Mouse (Mus musculus): Measurements from ENCODE around the gene Mef2b. TPM values are rescaled to one million over a fixed set of nuclear protein-coding genes. Genes with fewer than 3 reads are reported as not detected.

Gene Mef2b
- polyA plus RNA-seq, 1 experiment from 2014 or later = 0.45 TPM

- no peak overlapping the region for H3K4me3 ChIP-seq (ENCODE audit: low read depth, low read length)
- H3K9ac ChIP-seq (replicated peaks; ENCODE audit: low read length) = no peak overlapping the region
- ATAC-seq (replicated peaks; ENCODE audit: insufficient number of reproducible peaks, low FRiP score, low TSS enrichment, low read depth) = no peak
- H3K4me2 ChIP-seq (ENCODE audit: low read depth, low read length) = no peak overlapping the region
- H3K27me3 ChIP-seq (ENCODE audit: control insufficient read depth, insufficient read depth, low read length) = no peaks in the 10 kb centered on the region
- no peaks in the 10 kb centered on the region for H3K4me1 ChIP-seq (ENCODE audit: control insufficient read depth, insufficient read depth, low read length)
- no peaks in the 10 kb centered on the region for H3K9me3 ChIP-seq (replicated peaks; ENCODE audit: control insufficient read depth, low read length)
- no peak overlapping the region for H3K27ac ChIP-seq (replicated peaks; ENCODE audit: low read depth, low read length)
- WGBS = 78% methylated on average over 4 of the region's 4 CpGs
- no peaks in the 10 kb centered on the region for H3K36me3 ChIP-seq (replicated peaks; ENCODE audit: control insufficient read depth, insufficient read depth, low read depth, low read length)
- DNase-seq (ENCODE audit: low spot score) = no peak
Measured at GRCm38 (mm10) chr8:70159211-70159610, 19.7 kb downstream of the Mef2b start.

GRCm38 (mm10) chr8:70160015-70160414, 20.5 kb downstream of the Mef2b start:
- ATAC-seq (replicated peaks; ENCODE audit: insufficient number of reproducible peaks, low FRiP score, low TSS enrichment, low read depth) (no peak), DNase-seq (ENCODE audit: low spot score) (no peak)
- no peaks in the 10 kb centered on the region for H3K36me3 ChIP-seq (replicated peaks; ENCODE audit: control insufficient read depth, insufficient read depth, low read depth, low read length)
- H3K4me3 ChIP-seq (ENCODE audit: low read depth, low read length) = no peak overlapping the region
- H3K4me1 ChIP-seq (ENCODE audit: control insufficient read depth, insufficient read depth, low read length) = no peaks in the 10 kb centered on the region
- H3K9ac ChIP-seq (replicated peaks; ENCODE audit: low read length) = no peak overlapping the region
- H3K27me3 ChIP-seq (ENCODE audit: control insufficient read depth, insufficient read depth, low read length) = 0 out of 2 replicates have a peak, but pooled peaks cover under 1% of the 10 kb centered on the region
- no peak overlapping the region for H3K4me2 ChIP-seq (ENCODE audit: low read depth, low read length)
- no peak overlapping the region for H3K27ac ChIP-seq (replicated peaks; ENCODE audit: low read depth, low read length)
- 60% methylated on average over 13 of the region's 13 CpGs for WGBS
- no peaks in the 10 kb centered on the region for H3K9me3 ChIP-seq (replicated peaks; ENCODE audit: control insufficient read depth, low read length)

GRCm38 (mm10) chr8:70163316-70163715, 23.8 kb downstream of the Mef2b start:
- no peaks in the 10 kb centered on the region for H3K9me3 ChIP-seq (replicated peaks; ENCODE audit: control insufficient read depth, low read length)
- no peak overlapping the region for H3K4me2 ChIP-seq (ENCODE audit: low read depth, low read length)
- no peaks in the 10 kb centered on the region for H3K36me3 ChIP-seq (replicated peaks; ENCODE audit: control insufficient read depth, insufficient read depth, low read depth, low read length)
- ATAC-seq (replicated peaks; ENCODE audit: insufficient number of reproducible peaks, low FRiP score, low TSS enrichment, low read depth) (no peak), DNase-seq (ENCODE audit: low spot score) (no peak)
- no peak overlapping the region for H3K9ac ChIP-seq (replicated peaks; ENCODE audit: low read length)
- H3K4me1 ChIP-seq (ENCODE audit: control insufficient read depth, insufficient read depth, low read length) = no peaks in the 10 kb centered on the region
- H3K4me3 ChIP-seq (ENCODE audit: low read depth, low read length) = no peak overlapping the region
- H3K27me3 ChIP-seq (ENCODE audit: control insufficient read depth, insufficient read depth, low read length) = peaks cover 15% of the 10 kb centered on the region
- 82% methylated on average over 3 of the region's 3 CpGs for WGBS
- H3K27ac ChIP-seq (replicated peaks; ENCODE audit: low read depth, low read length) = no peak overlapping the region

GRCm38 (mm10) chr8:70166504-70167110, 27.1 kb downstream of the Mef2b start:
- H3K4me1 ChIP-seq (ENCODE audit: control insufficient read depth, insufficient read depth, low read length) = no peaks in the 10 kb centered on the region
- peak overlapping the region; percentile 40 for H3K4me2 ChIP-seq (ENCODE audit: low read depth, low read length)
- ATAC-seq (replicated peaks; ENCODE audit: insufficient number of reproducible peaks, low FRiP score, low TSS enrichment, low read depth) = peak; percentile 85
- DNase-seq (ENCODE audit: low spot score) = peak; percentile 90
- under 1% methylated on average over 21 of the region's 21 CpGs for WGBS
- H3K27me3 ChIP-seq (ENCODE audit: control insufficient read depth, insufficient read depth, low read length) = peaks cover 15% of the 10 kb centered on the region
- H3K9ac ChIP-seq (replicated peaks; ENCODE audit: low read length) = peak overlapping the region; percentile 34; the same call in 1 of the 2 replicates
- H3K9me3 ChIP-seq (replicated peaks; ENCODE audit: control insufficient read depth, low read length) = no peaks in the 10 kb centered on the region
- H3K36me3 ChIP-seq (replicated peaks; ENCODE audit: control insufficient read depth, insufficient read depth, low read depth, low read length) = no peaks in the 10 kb centered on the region
- no peak overlapping the region for H3K27ac ChIP-seq (replicated peaks; ENCODE audit: low read depth, low read length)
- H3K4me3 ChIP-seq (ENCODE audit: low read depth, low read length) = peak overlapping the region; percentile 14; the same call in 1 of the 2 replicates

- H3K4me2 ChIP-seq (ENCODE audit: low read depth, low read length) = no peak overlapping the region
- peaks cover 14% of the 10 kb centered on the region for H3K27me3 ChIP-seq (ENCODE audit: control insufficient read depth, insufficient read depth, low read length)
- no peak overlapping the region for H3K9ac ChIP-seq (replicated peaks; ENCODE audit: low read length)
- no peak for DNase-seq (ENCODE audit: low spot score)
- no peak for ATAC-seq (replicated peaks; ENCODE audit: insufficient number of reproducible peaks, low FRiP score, low TSS enrichment, low read depth)
- no peaks in the 10 kb centered on the region for H3K9me3 ChIP-seq (replicated peaks; ENCODE audit: control insufficient read depth, low read length)
- no peak overlapping the region for H3K4me3 ChIP-seq (ENCODE audit: low read depth, low read length)
- no peaks in the 10 kb centered on the region for H3K36me3 ChIP-seq (replicated peaks; ENCODE audit: control insufficient read depth, insufficient read depth, low read depth, low read length)
- no peak overlapping the region for H3K27ac ChIP-seq (replicated peaks; ENCODE audit: low read depth, low read length)
- H3K4me1 ChIP-seq (ENCODE audit: control insufficient read depth, insufficient read depth, low read length) = no peaks in the 10 kb centered on the region
- 84% methylated on average over 3 of the region's 3 CpGs for WGBS
Measured at GRCm38 (mm10) chr8:70170116-70170515, 30.6 kb downstream of the Mef2b start.

- no peak overlapping the region for H3K4me2 ChIP-seq (ENCODE audit: low read depth, low read length)
- H3K9ac ChIP-seq (replicated peaks; ENCODE audit: low read length) = no peak overlapping the region
- H3K9me3 ChIP-seq (replicated peaks; ENCODE audit: control insufficient read depth, low read length) = no peaks in the 10 kb centered on the region
- H3K4me3 ChIP-seq (ENCODE audit: low read depth, low read length) = no peak overlapping the region
- H3K36me3 ChIP-seq (replicated peaks; ENCODE audit: control insufficient read depth, insufficient read depth, low read depth, low read length) = no peaks in the 10 kb centered on the region
- H3K27ac ChIP-seq (replicated peaks; ENCODE audit: low read depth, low read length) = no peak overlapping the region
- no peaks in the 10 kb centered on the region for H3K4me1 ChIP-seq (ENCODE audit: control insufficient read depth, insufficient read depth, low read length)
- 85% methylated on average over 3 of the region's 3 CpGs for WGBS
- ATAC-seq (replicated peaks; ENCODE audit: insufficient number of reproducible peaks, low FRiP score, low TSS enrichment, low read depth) = no peak
- no peak for DNase-seq (ENCODE audit: low spot score)
- H3K27me3 ChIP-seq (ENCODE audit: control insufficient read depth, insufficient read depth, low read length) = peaks cover 7% of the 10 kb centered on the region
Measured at GRCm38 (mm10) chr8:70170748-70171147, 31.2 kb downstream of the Mef2b start.

GRCm38 (mm10) chr8:70171240-70171639, 31.7 kb downstream of the Mef2b start:
- Histone ChIP-seq H3K4me1 (ENCODE audit: control insufficient read depth, insufficient read depth, low read length) (no peaks in the 10 kb centered on the region), H3K27me3 (ENCODE audit: control insufficient read depth, insufficient read depth, low read length) (peaks cover 2% of the 10 kb centered on the region; the same call in 1 of the 2 replicates), H3K9ac (replicated peaks; ENCODE audit: low read length) (no peak overlapping the region), H3K27ac (replicated peaks; ENCODE audit: low read depth, low read length) (no peak overlapping the region), H3K4me2 (ENCODE audit: low read depth, low read length) (no peak overlapping the region), H3K4me3 (ENCODE audit: low read depth, low read length) (no peak overlapping the region), H3K9me3 (replicated peaks; ENCODE audit: control insufficient read depth, low read length) (no peaks in the 10 kb centered on the region), H3K36me3 (replicated peaks; ENCODE audit: control insufficient read depth, insufficient read depth, low read depth, low read length) (no peaks in the 10 kb centered on the region)
- ATAC-seq (replicated peaks; ENCODE audit: insufficient number of reproducible peaks, low FRiP score, low TSS enrichment, low read depth) (no peak), DNase-seq (ENCODE audit: low spot score) (no peak)
- WGBS = 90% methylated on average over 7 of the region's 7 CpGs

- Histone ChIP-seq H3K27me3 (ENCODE audit: control insufficient read depth, insufficient read depth, low read length) (no peaks in the 10 kb centered on the region), H3K4me3 (ENCODE audit: low read depth, low read length) (peak within 1 kb of the TSS; percentile 66), H3K9ac (replicated peaks; ENCODE audit: low read length) (peak within 1 kb of the TSS; percentile 74), H3K4me1 (ENCODE audit: control insufficient read depth, insufficient read depth, low read length) (no peaks in the 10 kb centered on the region), H3K36me3 (replicated peaks; ENCODE audit: control insufficient read depth, insufficient read depth, low read depth, low read length) (no peaks in the 10 kb centered on the region), H3K4me2 (ENCODE audit: low read depth, low read length) (peak within 1 kb of the TSS; percentile 45), H3K27ac (replicated peaks; ENCODE audit: low read depth, low read length) (no peak within 1 kb of the TSS), H3K9me3 (replicated peaks; ENCODE audit: control insufficient read depth, low read length) (no peaks in the 10 kb centered on the region)
- peak; percentile 96 for DNase-seq (ENCODE audit: low spot score)
- ATAC-seq (replicated peaks; ENCODE audit: insufficient number of reproducible peaks, low FRiP score, low TSS enrichment, low read depth) = peak; percentile 92
- 2% methylated on average over 27 of the region's 27 CpGs for WGBS
Measured at GRCm38 (mm10) chr8:70172043-70172681, 32.7 kb downstream of the Mef2b start, which contains the start of gene Tmem161a. Gene Tmem161a, plus strand, starts transcription at chr8:70172356.
